Mouse (Mus musculus) midbrain, embryonic 16.5 days (tissue): ENCODE measurements around the gene Wfdc8. TPM values are rescaled to one million over a fixed set of nuclear protein-coding genes. Genes with fewer than 3 reads are reported as not detected.
A peak's percentile ranks its signal among the peaks of the same experiment; 100 is the strongest.

Experiments used
- ATAC-seq: fragments of 200-750 bp; cut with Nextera tagmentation; 2 replicates; pipeline ENCODE4 v1.8.0; 2017; ENCODE audit warnings: moderate TSS enrichment
- H3K27ac ChIP-seq: fragments of 300-500 bp; sonication (generic); 2 replicates; pipeline ENCODE4 v1.5.1; 2014; ENCODE audit warnings: mild to moderate bottlenecking, low read length, mixed read lengths
- H3K27me3 ChIP-seq: fragments of 300-500 bp; sonication (generic); 2 replicates; pipeline ENCODE4 v1.6.1; 2014; ENCODE audit warnings: low read depth, low read length, mixed read lengths; ENCODE audit not compliant: control insufficient read depth, insufficient read depth
- H3K36me3 ChIP-seq: fragments of 300-500 bp; sonication (generic); 2 replicates; pipeline ENCODE4 v1.6.1; 2014; ENCODE audit warnings: mild to moderate bottlenecking, low read length, moderate library complexity, mixed read lengths; ENCODE audit not compliant: control insufficient read depth, insufficient read depth
- H3K4me1 ChIP-seq: fragments of 300-500 bp; sonication (generic); 2 replicates; pipeline ENCODE4 v1.6.1; 2014; ENCODE audit warnings: mild to moderate bottlenecking, low read length, mixed read lengths; ENCODE audit not compliant: control insufficient read depth, insufficient read depth
- H3K4me2 ChIP-seq: fragments of 300-500 bp; sonication (generic); 2 replicates; pipeline ENCODE4 v1.6.1; 2014; ENCODE audit warnings: mild to moderate bottlenecking, low read length, mixed read lengths
- H3K4me3 ChIP-seq: fragments of 300-500 bp; sonication (generic); 2 replicates; pipeline ENCODE4 v1.5.1; 2014; ENCODE audit warnings: low read depth, mild to moderate bottlenecking, low read length, moderate library complexity, mixed read lengths
- H3K9ac ChIP-seq: fragments of 300-500 bp; sonication (generic); 2 replicates; pipeline ENCODE4 v1.6.1; 2014; ENCODE audit warnings: low read depth, low read length, mixed read lengths
- H3K9me3 ChIP-seq: fragments of 300-500 bp; sonication (generic); replicated peaks from 2 replicates; pipeline ENCODE4 v1.6.1; 2014; ENCODE audit warnings: mild to moderate bottlenecking, low read length, mixed read lengths; ENCODE audit not compliant: control insufficient read depth, poor library complexity, severe bottlenecking
- WGBS: fragments of 180-500 bp; shearing (Covaris S2); extraction: QIAGEN DNeasy Blood & Tissue Kit; methylation state at CpG from one replicate; pipeline ENCODE4 v1.1.7; 2014; 5-methylcytosine and 5-hydroxymethylcytosine counted together
- polyA plus RNA-seq: library from polyadenylated mRNA; unstranded; fragments of >200 nt; fragmentation: Nextera tagmentation; extraction: Ambion mirVana; gene quantifications from 2 replicates; pipeline ENCODE4 v1.2.1, GENCODE M21; 2015

Wfdc8 gene
- polyA plus RNA-seq, 1 experiment from 2014 or later = not detected

GRCm38 (mm10) chr2:164567460-164567859, 46.0 kb downstream of the Wfdc8 start:
- no peak overlapping the region for H3K9ac ChIP-seq
- 97% methylated on average over 5 of the region's 5 CpGs for WGBS

GRCm38 (mm10) chr2:164566997-164567396, 46.4 kb downstream of the Wfdc8 start:
- 90% methylated on average over 2 of the region's 2 CpGs for WGBS
- H3K27me3 ChIP-seq = peaks cover 20% of the 10 kb centered on the region
- ATAC-seq = no peak

More at GRCm38 (mm10) chr2:164567460-164567859, 46.0 kb downstream of the Wfdc8 start:
- Histone ChIP-seq H3K27ac (no peak overlapping the region), H3K9me3 (no peaks in the 10 kb centered on the region), H3K27me3 (peaks cover 17% of the 10 kb centered on the region), H3K4me3 (no peak overlapping the region), H3K4me1 (peaks cover 12% of the 10 kb centered on the region), H3K4me2 (no peak overlapping the region), H3K36me3 (no peaks in the 10 kb centered on the region)
- no peak for ATAC-seq

GRCm38 (mm10) chr2:164564346-164564745, 49.1 kb downstream of the Wfdc8 start:
- Histone ChIP-seq H3K36me3 (no peaks in the 10 kb centered on the region), H3K27me3 (peaks cover 20% of the 10 kb centered on the region), H3K4me1 (peaks cover 13% of the 10 kb centered on the region), H3K4me3 (no peak overlapping the region), H3K4me2 (no peak overlapping the region), H3K9me3 (no peaks in the 10 kb centered on the region), H3K27ac (no peak overlapping the region), H3K9ac (no peak overlapping the region)
- no peak for ATAC-seq
- 60% methylated on average over 5 of the region's 5 CpGs for WGBS

More at GRCm38 (mm10) chr2:164566997-164567396, 46.4 kb downstream of the Wfdc8 start:
- Histone ChIP-seq H3K4me2 (no peak overlapping the region), H3K4me1 (peaks cover 13% of the 10 kb centered on the region), H3K36me3 (no peaks in the 10 kb centered on the region), H3K9ac (no peak overlapping the region), H3K4me3 (no peak overlapping the region), H3K27ac (no peak overlapping the region), H3K9me3 (no peaks in the 10 kb centered on the region)

- Histone ChIP-seq H3K4me3 (peak overlapping the region; percentile 47), H3K27ac (no peak overlapping the region), H3K9ac (peak overlapping the region; percentile 74), H3K9me3 (no peaks in the 10 kb centered on the region), H3K4me1 (peaks cover 13% of the 10 kb centered on the region), H3K4me2 (peak overlapping the region; percentile 98), H3K36me3 (no peaks in the 10 kb centered on the region), H3K27me3 (peaks cover 20% of the 10 kb centered on the region)
- peak; percentile 62 for ATAC-seq
- WGBS = under 1% methylated on average over 30 of the region's 32 CpGs
Measured at GRCm38 (mm10) chr2:164563339-164564038, 49.9 kb downstream of the Wfdc8 start.

GRCm38 (mm10) chr2:164562391-164563188, 50.8 kb downstream of the Wfdc8 start, which contains the start of gene Wfdc2:
Gene Wfdc2, plus strand, starts transcription at chr2:164562413.
- WGBS = 4% methylated on average over 23 of the region's 24 CpGs

GRCm38 (mm10) chr2:164560106-164560505, 53.3 kb downstream of the Wfdc8 start:
- Histone ChIP-seq H3K4me3 (no peak overlapping the region), H3K9ac (no peak overlapping the region), H3K36me3 (no peaks in the 10 kb centered on the region), H3K27ac (no peak overlapping the region), H3K4me1 (peaks cover 13% of the 10 kb centered on the region), H3K9me3 (no peaks in the 10 kb centered on the region), H3K4me2 (no peak overlapping the region), H3K27me3 (peaks cover 20% of the 10 kb centered on the region)
- WGBS = 94% methylated on average over 8 of the region's 8 CpGs
- ATAC-seq = no peak

More at GRCm38 (mm10) chr2:164562391-164563188, 50.8 kb downstream of the Wfdc8 start, which contains the start of gene Wfdc2:
- Histone ChIP-seq H3K4me2 (peak within 1 kb of the TSS; percentile 98), H3K27me3 (peaks cover 20% of the 10 kb centered on the region), H3K27ac (no peak within 1 kb of the TSS), H3K9me3 (no peaks in the 10 kb centered on the region), H3K9ac (peak within 1 kb of the TSS; percentile 74), H3K36me3 (no peaks in the 10 kb centered on the region), H3K4me1 (peaks cover 13% of the 10 kb centered on the region), H3K4me3 (peak within 1 kb of the TSS; percentile 47)
- ATAC-seq = no peak

- Histone ChIP-seq H3K4me1 (peaks cover 13% of the 10 kb centered on the region), H3K36me3 (no peaks in the 10 kb centered on the region), H3K9ac (no peak overlapping the region), H3K27ac (no peak overlapping the region), H3K4me2 (no peak overlapping the region), H3K27me3 (peaks cover 15% of the 10 kb centered on the region), H3K9me3 (no peaks in the 10 kb centered on the region), H3K4me3 (no peak overlapping the region)
- no peak for ATAC-seq
- 51% methylated on average over 16 of the region's 16 CpGs for WGBS
Measured at GRCm38 (mm10) chr2:164558991-164559645, 54.3 kb downstream of the Wfdc8 start.

- Histone ChIP-seq H3K4me2 (no peak overlapping the region), H3K4me1 (peaks cover 10% of the 10 kb centered on the region), H3K27ac (no peak overlapping the region), H3K4me3 (no peak overlapping the region), H3K36me3 (no peaks in the 10 kb centered on the region), H3K27me3 (peaks cover 12% of the 10 kb centered on the region; the same call in 1 of the 2 replicates), H3K9me3 (no peaks in the 10 kb centered on the region), H3K9ac (no peak overlapping the region)
- WGBS = 88% methylated on average over 8 of the region's 8 CpGs
- ATAC-seq = no peak
Measured at GRCm38 (mm10) chr2:164558426-164558825, 55.0 kb downstream of the Wfdc8 start.
